Mouse (Mus musculus) ovary, adult 18-20 months (tissue): ENCODE results near the gene Igfbpl1.

Experiments used
- DNase-seq: peaks from one replicate; pipeline ENCODE4 v3.0.0; 2022; ENCODE audit warnings: low spot score, mixed read lengths

Gene Igfbpl1

GRCm38 (mm10) chr4:45770638-45771033 lies 56.1 kb downstream of the Igfbpl1 start:
- DNase-seq: no peak

DNA sequence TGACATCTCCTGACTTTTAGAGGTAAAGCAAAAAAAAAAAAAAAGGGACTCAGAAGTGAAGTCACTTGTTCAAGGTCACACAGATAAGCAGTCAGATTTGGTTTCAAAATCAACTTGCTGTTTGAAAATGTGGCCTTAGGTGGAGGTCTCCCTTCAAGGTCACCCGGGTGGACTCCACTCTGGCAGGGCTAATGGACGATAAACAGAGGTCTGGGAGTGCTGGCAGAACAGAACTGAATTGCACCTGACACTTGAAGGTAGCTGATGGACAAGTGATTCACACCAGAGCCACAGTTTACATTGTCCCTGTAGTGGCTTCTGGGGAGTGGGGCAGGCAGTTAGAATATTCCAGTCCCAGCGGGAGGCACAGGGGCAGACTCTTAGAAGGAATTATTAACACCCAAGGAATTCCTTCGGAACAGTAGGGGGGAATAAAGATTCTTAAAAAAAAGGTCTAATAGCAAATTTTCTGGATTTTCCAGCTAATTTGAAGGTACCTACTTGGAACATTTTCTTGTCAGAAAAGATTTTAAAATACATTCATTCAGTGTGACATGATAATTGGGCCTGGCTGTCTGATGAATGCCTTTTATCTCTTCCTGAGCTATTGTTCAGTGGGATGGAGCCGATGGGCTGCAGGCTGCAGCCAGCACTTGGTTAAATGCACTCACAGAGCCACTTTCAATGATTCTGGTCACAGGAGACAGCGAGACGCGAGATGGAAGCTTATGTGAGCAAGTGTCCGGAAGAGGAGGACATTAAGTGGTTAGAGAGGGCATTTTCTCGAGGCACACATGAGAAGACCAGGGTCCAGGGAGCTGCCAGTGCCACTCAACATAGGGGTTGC lies 56.7 kb downstream of the Igfbpl1 start:
- DNase-seq: peak; percentile 14

DNA sequence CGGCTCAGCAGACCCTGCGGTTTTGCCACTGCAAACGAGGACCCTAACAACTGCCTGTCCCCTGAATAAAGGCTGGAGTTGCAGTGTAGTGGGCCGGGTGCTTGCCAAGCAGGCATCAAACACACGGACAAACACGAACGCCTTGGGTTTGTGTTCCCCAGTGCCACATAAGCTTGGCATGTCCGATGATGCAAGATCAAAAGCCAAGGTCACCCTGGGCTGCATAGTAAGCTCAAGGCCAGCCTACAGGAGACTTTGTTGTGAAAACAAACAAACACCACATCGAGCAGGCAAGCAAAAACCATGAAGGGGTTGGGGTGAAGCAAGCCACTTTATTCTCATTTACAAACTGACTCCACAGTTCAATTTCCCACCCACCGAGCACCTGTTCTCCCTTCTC lies 57.6 kb downstream of the Igfbpl1 start:
- no peak for DNase-seq

GRCm38 (mm10) chr4:45767891-45768558 lies 58.7 kb downstream of the Igfbpl1 start:
- peak; percentile 56 for DNase-seq

DNA sequence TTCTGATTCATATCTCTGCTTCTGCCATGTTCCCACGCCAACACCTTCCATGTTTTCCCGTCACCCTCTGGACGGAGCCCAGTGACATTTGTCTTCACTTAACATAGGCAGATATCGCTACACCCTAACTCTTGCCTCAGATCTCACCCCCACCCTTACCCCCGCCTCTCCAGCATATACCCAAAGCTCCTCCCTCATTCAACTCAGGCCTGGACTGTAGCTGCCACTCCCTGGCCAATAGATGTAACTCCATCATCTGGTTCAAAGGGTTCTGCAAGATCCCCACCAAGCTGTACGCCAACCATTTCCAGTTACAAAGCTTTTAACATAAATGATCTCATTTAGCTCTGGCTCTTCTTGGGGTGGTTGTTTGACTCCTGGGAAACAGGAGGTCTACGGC lies 59.9 kb downstream of the Igfbpl1 start:
- DNase-seq: no peak

- no peak for DNase-seq
These were observed 61.0 kb downstream of the Igfbpl1 start for GRCm38 (mm10) chr4:45765565-45766201.

DNA sequence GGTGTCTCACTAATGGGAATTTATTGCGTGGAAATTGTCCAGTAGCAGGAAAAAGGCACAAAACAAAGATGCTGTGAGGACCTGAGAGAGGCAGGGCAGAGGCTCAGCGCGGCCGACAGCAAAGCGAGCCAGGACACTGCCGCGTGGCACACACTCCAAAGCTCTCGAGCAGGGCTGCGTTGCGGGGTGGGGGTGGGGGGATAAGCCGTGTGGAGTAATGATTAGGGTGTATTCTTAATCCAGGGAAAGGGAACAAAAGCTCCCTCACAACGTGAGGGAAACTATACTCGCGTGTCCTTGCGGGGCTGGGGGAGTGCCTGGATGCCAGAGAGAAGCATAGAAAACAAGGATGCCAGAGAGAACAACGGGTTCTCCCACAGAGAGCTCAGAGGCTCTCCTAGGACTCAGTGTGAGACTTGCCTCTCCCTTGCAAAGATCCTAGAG lies 61.6 kb downstream of the Igfbpl1 start:
- DNase-seq: no peak

GRCm38 (mm10) chr4:45764141-45764494 lies 62.6 kb downstream of the Igfbpl1 start:
- peak; percentile 18 for DNase-seq

DNA sequence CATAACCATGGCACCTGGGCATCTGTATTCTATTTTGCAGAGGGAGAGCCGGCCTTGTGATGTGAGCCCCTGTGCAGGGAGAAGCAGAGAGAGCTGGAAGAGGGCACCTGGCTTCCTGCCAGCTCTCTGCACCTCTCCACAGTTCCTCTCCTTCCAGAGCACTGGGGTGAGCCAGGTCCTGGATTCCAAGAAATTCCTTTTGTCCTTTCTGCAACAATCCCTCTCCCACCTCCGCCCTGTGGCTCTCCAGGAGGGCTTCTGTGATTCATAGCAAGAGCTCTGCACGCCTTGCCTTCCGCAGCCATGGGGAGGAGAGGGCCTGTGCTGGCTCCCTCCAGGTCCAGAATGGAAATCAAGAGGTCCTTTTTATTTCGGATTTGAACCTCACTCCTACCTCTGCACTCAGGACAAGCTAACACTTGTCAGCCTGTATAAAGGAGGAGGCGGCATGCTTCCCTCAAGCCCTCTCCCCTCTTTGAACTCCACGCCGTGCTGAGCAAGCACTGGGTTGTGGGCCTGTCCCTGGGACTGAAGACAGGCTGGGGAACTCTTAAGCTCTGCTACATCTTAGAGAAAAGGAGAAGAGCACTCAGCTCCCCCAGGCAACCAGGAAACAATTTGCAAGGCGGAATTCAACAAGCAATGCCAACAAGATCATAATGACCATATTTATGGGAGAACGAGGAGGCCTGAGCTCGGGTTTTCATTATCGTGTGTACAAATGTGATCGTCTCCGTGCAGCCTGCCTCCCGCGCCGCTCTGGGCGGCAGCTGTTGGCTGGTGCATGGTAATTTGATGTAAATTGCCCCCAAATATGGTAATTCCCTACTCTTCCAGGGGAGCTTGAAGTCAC lies 63.2 kb downstream of the Igfbpl1 start:
- no peak for DNase-seq

GRCm38 (mm10) chr4:45762600-45762999 lies 64.1 kb downstream of the Igfbpl1 start:
- no peak for DNase-seq
